Mouse (Mus musculus) T-helper 1 cell (primary cell): ENCODE data around the gene Fbxo3.
"Not testable (repeated sequence)": the region's sequence is repeated elsewhere in the genome, so short reads cannot be mapped to it uniquely, and the experiment has no call there.

Source experiments
- in situ Hi-C: fragments of 300-600 bp; cut with MboI, MseI; formaldehyde crosslinking; loops from one replicate; pipeline ENCODE4 v1.15.1; 2025; ENCODE audit warnings: high pct_unique_total_duplicates

Gene Fbxo3

DNA sequence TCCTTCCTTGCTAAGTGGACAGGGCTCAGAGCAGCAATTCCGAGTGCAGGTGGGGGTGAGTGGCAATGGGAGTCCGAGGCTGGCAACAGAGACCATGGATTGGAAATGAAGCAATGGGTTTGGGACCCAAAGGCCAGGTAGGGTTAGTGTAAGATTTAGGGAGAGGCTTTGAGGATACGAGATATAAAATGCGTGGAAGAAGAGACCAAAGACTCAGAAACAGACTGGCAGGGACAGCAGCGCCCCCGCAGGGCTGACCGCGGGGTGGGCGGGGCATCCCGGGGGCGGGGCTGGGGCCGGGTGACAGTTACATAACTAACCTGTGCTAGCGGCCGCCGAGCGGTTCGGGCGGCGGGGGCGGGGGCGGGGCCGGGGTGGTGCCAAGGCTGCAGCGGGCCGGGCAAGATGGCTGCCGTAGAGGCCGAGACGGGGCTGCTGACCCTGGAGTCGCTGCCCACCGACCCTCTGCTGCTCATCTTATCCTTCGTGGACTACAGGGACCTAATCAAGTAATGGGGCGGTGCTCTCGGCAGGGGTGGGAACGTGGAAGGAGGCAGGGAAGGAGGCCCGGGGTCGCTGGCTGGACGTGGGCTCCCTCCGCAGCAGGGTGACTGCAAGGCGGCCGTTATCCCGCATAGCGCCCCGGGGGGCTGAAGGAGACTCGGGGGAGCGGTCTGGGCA, at the start of gene Fbxo3:
TSS of gene Fbxo3 (plus strand) at position 264 of the 681 bp plus-strand sequence.
- in situ Hi-C loops: no loop called here

DNA sequence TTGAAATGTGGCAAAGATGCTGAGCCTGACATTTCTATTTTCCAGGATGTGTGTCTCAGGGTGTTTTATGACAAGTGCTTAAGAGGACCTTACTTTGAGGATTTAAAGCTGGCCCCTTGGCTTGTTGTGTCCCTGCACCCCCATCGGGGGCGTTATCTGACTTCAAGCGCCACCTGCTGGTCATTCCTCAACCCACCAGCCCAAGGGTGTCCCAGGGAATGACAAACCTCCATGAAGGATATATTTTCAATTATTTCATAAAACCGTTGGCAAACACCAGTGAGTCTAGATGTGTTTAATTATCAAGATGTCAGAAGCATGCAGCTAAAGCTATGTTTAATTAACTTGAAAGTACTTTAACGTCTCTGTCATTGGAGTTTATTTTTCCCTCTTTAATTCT, 45.3 kb upstream of the Fbxo3 start:
- in situ Hi-C loops: loop anchor here (25.0 kb wide), 1 partner anchor 445 kb away; no protein-coding TSS in a partner anchor

DNA sequence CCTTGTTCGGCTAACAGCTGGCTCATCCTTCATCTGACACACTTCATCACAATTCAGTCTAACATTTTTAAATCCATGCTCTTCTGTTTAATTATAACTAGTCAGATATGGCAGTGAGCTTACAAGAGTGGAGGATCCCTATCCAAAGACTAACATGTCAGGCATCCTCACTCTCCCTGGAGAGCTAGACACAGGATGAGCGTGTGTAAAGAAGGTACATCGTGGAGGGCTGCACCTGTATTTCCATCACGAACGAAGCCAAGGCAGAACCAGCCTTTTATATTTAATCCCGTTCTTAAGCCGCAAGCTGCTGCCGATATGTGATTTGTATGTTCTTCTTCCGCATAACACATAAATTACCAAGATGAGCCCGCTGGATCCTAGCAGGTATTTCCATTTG, 44.4 kb upstream of the Fbxo3 start:
- in situ Hi-C loops: loop anchor here (25.0 kb wide), 1 partner anchor 446 kb away; no protein-coding TSS in a partner anchor

DNA sequence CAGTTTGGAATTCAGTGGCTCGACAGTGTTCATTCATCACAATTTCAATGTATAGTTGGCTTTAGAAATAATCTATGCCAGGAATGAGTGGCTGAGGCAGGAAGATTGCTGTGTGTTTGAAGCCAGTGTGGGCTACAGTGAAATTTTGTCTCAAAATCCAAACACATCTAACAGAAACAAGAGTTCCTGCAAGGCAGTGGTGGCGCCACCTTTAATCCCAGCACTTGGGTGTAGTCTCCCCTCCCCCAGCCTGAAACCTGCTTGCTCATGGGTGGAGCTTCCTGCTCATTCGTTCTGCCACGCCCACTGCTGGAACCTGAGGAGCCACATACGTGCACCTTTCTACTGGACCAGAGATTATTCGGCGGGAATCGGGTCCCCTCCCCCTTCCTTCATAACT, 39.9 kb upstream of the Fbxo3 start:
- in situ Hi-C loops: loop anchor here (5.0 to 25.0 kb wide), 2 partner anchors 50 to 450 kb away; no protein-coding TSS in a partner anchor

DNA sequence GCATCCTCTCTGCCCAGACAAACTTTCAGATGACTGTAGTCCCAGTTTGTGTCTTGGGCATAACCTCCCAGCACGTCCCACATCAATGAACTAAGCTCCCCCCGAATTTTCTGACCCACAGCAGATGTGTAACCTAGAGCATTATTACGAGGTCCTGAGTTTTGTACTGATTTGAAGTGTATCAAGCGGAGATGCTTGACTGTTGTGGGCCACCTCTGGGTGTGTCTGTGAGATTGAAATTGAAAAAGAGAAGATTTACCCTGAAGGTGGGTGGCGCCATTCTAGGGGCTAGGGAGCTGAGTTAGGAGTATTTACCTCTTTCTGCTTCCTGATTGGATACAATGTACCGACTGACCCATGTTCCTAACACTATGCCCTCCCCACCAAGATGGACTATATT, 37.8 kb upstream of the Fbxo3 start:
- in situ Hi-C loops: loop anchor here (5.0 to 25.0 kb wide), 3 partner anchors 48 to 545 kb away; no protein-coding TSS in a partner anchor

DNA sequence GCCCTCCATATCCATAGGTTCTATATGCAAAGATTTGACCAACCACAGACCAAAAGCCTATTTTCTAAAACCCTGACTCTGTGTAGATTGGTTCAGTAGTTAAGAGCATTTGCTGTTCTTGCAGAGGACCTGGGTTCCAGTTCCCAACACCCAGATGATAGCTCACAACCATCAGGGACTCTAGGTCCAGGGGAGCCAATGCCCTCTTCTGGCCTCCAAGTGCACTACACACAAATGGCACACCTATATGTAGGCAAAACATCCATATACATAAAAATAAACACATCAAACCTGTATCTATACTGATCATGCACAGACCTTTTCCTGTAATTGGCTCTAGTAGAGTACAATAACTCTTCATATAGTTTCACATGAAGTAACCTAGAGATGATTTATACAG, 36.2 kb upstream of the Fbxo3 start:
- in situ Hi-C loops: loop anchor here (10.0 to 25.0 kb wide), 2 partner anchors 454 to 547 kb away; no protein-coding TSS in a partner anchor

DNA sequence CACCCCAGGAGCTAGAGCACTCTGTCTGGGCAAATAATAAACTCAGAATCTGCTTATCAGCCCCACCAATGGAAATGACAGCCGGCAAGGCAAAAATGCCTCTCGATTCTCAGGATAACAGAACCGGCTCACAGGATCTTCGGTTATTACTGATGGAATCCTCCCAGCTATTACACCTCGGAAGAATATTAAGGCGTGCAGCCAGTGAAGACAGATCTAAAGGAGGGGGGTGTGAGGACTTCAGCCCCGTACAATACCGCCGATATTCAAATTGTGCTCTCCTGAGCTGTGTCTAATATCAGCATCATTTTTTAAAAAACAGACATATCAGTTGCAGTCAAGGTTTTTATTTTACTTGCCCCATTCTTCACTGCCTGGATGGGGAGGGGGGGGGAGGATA, 35.4 kb upstream of the Fbxo3 start:
- in situ Hi-C loops: loop anchor here (10.0 to 25.0 kb wide), 2 partner anchors 455 to 547 kb away; no protein-coding TSS in a partner anchor

DNA sequence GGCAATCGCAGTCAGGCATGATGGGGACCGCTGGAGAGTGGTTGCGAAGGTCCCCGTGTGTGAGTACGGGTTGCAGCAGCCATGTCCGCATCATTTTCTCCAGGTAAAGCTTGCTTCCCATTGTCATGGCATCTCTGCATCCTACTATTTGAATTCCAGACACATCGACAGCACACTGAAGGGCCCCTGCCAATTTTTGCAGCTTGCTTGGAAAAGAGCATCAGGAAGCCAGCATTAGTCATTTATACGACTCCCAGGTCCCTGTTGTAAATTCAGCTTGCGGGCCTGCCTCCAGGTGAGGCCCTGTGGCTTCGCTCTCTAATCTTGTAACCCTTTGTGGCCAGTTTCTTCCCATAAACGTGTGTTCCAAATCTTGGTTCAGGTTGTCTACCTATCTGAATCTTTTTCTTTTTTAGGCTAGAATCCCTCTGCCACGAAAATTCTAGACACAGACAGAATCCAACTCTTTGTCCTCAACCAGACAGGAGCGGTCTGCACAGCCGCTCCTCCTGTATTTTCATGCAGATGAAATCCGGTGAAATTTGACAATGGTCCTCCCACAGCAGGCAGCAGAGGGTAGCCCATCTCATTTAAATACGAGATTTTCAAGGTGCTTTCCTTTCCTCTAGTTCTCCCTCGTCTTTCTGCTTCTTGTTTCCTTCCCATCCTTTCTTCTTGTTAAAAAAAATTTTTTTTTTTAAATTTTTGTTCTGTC, 34.7 kb upstream of the Fbxo3 start:
- in situ Hi-C loops: loop anchor here (10.0 to 25.0 kb wide), 2 partner anchors 455 to 548 kb away; no protein-coding TSS in a partner anchor

DNA sequence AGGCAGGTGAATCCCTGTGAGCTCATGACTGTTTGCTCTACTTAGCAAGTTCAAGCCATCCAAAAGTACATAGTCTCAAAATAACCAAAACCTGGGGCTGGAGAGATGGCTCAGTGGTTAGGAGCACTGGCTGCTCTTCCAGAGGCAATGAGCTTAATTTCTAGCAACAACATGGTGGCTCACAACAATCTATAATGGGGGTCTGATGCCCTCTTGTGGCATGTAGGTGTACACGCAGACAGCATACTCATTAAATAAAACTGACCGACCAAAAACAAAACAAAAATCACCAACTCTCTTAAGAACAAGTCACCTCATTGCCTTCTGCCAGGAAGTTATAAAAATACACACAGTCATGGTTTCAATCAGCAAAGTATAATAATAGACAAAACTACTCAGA, 26.4 kb upstream of the Fbxo3 start:
- in situ Hi-C loops: loop anchor here (5.0 kb wide), 2 partner anchors 129 to 254 kb away; no protein-coding TSS in a partner anchor

DNA sequence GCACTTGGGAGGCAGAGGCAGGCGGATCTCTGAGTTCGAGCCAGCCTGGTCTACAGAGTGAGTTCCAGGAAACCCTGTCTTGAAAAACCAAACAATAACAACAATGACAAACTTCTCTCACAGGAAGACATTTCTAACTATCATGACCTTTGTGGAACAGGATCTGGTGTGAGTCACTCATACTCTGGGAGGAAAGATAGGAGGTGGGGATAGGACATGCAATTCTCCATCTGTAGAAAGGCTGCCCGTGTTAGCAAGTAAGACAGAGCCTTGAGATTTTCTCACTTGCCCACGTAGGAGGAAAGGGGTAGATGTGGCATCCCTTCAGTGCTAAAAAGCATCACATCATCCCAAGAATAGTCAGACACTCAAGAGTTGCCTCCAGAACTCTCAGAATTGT, 25.7 kb upstream of the Fbxo3 start:
- in situ Hi-C loops: loop anchor here (5.0 kb wide), 2 partner anchors 130 to 255 kb away; no protein-coding TSS in a partner anchor

DNA sequence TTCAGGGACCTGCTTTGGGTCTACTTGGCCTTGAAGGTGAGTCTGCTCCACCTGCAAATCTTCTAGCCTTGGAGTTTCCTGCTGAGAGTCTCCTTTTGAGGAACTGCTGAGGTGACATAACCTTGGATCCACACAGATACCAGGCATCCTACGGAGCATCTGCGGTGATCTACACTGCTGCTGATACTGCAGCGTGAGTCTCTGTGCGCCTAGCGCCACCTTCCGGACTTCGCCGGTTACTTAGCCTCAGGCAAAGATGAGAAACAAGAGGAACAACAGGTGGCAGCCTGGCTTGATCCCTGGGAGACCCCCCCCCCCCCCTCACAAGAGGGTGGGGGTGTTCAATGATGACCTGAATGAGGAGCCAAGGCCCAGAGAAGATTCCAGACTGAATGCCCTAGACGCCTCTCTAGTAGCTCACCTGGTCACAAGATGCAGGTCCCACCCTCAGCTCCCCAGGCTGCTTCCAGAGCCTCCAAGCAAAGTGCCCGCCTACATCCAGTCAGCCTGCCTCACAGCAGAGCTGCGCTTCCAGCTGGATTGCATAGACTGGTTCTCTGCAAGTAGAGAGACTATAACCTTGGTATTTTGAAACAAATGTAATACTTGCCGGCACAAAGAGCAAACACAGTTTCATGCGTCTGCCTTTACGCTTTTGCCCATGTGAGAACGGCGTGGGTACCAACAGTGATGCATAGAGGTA, 24.7 kb upstream of the Fbxo3 start:
- in situ Hi-C loops: loop anchor here (5.0 kb wide), 2 partner anchors 131 to 256 kb away; no protein-coding TSS in a partner anchor

DNA sequence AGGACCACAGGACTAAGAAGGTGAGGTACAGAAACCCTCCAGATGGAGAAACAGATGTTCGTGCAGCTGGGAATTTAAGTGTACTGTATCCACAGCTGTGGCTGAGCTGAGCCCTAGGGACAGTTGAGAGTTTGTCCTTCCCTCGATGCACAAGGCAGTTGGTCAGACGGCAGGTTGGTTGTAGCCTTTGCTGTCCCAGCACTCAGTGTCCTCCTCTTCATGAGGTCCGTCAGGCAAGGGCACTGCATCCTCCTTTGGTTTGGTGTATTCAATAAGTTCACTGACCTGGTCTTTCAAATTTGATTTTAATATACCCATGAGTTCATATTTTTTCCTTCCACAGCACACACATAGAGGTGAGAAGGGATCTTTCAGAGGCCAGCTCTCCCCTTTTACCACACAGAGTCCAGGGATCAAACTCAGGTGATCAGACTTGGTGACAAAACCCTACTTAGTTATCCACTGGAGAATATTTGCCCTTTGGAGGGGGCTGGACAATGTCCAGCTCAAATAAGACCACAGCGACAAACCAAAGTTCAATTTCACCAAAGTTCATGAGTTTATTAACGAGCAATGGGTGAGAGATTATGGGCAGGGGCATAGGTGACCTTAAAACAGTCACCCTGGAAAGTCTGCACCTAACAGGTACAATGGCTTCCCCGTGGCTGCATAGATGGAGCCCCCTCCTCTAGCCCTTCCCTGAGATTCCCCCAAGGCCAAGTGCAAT, 19.6 kb upstream of the Fbxo3 start:
- in situ Hi-C loops: no loop called here

DNA sequence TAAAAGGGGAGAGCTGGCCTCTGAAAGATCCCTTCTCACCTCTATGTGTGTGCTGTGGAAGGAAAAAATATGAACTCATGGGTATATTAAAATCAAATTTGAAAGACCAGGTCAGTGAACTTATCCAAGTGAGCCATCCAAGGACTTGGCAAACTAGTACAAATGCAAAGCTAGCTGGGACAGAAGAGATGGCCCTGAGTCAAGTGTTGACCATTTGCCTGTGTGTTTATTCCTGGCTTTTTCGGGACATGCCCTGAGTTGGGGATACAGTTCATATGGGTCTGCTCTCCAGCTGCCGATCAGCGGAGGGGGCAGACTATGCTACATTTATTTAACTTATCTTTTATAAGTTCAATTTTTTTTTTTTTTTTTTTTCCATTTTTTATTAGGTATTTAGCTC, 18.7 kb upstream of the Fbxo3 start:
- in situ Hi-C loops: not testable (repeated sequence)

DNA sequence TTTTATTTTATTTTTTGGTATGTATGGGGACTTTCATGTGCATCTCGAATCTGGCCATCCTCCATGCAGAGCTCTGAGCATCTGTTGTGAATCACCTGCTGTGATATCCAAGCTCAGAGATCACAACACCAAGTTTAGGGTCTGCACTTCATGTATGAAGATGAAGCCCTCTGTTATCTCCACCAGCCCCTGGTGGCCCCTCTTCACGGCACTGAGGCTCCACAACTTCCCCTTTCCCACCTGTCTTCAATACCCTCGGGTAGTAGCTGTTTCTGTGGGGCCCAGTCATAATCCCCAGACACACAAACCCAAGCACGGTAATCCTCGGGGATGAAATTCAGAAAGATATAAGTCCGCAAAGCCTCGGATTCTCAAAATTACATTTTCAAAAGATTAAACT, 4.4 kb upstream of the Fbxo3 start:
- in situ Hi-C loops: no loop called here

DNA sequence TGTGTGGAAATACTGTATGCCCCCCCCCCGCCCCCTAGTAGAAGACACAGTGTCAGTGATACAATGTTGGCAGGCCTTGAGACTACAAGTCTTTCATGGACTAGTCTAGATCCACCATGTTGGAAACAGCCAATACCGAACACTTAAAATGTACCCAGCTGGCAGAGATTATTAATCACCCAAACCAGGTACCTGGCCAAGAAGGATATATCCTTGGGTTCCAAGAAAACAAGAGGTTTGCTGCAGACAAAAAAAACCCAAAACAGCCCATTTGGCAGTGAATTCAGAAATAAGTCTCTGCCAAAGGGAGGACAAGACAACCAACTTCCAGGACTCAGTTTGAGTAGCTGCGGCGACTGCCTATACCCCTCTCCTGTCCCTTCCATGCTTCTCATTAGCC, 2.9 kb upstream of the Fbxo3 start:
- in situ Hi-C loops: no loop called here

DNA sequence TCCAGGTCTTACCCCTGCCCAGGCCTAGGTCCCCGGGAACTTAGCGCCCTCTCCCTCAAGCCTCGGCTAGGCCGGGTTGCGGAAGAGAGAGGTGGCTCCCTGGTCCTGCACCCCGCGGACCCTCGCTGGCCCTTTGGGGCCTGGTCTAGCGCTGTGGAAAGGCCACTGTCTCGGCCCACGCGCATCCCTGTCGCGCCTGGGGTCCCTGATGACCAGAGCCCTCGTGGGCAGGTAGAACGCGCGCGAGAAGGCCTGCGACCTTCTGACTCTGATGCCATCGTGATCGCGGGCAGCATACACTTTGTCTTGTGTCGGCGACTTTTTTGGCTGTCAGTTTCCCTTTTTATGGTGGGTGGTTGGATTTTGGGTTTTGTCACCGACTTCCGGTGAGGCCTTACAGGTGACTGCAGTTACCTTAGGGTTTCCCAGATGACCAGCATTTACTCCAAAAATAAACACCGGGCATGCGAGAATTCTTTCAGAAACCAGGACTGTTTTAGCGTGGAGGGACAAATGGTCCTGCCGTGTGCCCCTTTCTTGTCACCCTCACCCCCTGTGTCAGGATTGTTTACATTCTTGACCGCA, 710 bp downstream of the Fbxo3 start, which contains the start of gene 4931422A03Rik:
TSS of gene 4931422A03Rik (minus strand) at position 223 of the 585 bp plus-strand sequence.
- in situ Hi-C loops: no loop called here

DNA sequence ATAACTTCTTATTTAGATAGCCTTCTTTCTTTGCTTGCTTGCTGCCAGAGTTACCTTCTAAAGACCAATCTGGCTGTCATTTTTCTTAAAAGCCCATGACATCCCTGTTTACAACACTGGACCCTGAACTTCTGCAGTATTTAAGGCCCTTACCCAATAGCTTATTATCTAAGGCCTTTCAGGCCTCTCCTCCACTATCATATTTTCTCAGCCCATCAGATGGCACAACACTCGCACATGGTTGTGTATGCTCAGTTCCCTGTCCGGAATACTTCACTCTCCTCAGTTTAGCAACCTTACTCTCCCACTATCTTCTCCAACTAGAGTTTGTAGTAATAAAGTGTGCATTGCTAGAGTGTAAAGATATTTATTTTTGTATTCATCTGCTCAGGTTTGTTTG, 1.6 kb downstream of the Fbxo3 start:
- in situ Hi-C loops: no loop called here

DNA sequence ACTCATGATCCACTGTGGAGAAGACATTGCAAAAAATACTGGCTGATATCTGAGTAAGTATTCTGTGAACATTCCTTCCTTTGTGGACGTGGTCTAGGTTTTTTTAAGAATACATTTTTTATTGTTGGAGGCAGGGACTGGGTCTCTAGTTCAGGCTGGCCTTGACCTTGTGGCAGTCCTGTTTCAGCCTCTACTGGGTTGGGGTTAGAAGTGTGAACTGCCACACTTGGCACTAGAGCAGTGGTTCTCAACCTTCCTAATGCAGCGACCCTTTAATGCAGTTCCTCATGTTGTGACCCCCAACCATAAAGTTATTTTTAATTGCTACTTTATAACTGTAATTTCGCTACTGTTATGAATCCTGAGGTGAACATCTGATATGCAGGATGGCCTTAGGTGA, 2.9 kb downstream of the Fbxo3 start:
- in situ Hi-C loops: no loop called here

DNA sequence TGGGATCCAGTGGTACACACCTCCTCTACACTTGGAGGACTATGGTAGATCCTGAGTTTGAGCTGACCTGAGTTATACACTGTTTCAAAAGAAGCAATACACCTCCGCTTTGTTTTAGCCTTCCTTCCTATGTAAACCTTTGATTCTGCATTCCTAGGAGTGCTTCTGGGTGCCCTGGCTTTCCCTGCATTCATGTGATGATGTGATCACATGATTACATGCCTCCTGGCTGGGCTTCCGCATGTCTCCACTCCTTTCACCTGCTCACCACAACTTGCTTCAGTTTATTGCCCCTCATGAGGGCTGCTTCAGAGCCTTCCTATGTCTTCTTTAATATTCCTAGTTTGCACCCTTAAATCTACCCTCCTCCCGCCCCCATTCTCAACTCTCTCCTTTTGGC, 4.5 kb downstream of the Fbxo3 start:
- in situ Hi-C loops: no loop called here

DNA sequence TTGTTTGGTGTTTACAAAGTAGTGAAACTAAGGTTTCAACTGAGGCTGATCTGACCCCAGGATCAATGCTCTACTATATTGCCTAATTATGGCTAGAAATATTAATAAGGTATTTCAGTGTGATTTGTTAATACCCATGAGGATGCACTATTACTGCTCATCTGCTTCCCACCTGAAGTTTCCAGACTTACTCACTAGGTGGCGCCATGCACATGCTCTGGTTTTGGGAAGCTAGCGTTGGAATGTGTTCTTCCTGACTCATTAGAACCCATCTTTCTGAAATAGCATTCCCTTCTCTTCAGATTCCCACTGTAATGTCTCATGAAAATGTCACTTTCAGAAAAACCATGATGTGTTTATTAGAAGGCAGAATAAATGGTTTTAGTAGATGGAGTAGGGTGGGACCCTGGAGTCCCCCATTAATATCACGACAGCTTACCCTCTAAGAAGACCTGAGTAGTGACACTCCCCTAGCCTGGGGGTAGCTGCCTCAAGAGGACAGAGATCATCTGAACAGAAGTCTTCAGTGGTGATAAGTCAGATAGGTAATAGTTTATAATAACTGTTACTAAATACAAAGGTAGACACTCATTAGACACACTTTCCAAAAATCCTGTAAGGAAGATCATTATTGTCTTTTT, 7.4 kb downstream of the Fbxo3 start:
- in situ Hi-C loops: loop anchor here (5.0 kb wide), 1 partner anchor 48 kb away; no protein-coding TSS in a partner anchor
